Mouse (Mus musculus) layer of hippocampus, adult 9-11 months (tissue): Measurements from ENCODE around the gene Rtkn.

Source experiments
- DNase-seq: peaks from one replicate; pipeline ENCODE4 v3.0.0; 2022

The Rtkn gene

DNA sequence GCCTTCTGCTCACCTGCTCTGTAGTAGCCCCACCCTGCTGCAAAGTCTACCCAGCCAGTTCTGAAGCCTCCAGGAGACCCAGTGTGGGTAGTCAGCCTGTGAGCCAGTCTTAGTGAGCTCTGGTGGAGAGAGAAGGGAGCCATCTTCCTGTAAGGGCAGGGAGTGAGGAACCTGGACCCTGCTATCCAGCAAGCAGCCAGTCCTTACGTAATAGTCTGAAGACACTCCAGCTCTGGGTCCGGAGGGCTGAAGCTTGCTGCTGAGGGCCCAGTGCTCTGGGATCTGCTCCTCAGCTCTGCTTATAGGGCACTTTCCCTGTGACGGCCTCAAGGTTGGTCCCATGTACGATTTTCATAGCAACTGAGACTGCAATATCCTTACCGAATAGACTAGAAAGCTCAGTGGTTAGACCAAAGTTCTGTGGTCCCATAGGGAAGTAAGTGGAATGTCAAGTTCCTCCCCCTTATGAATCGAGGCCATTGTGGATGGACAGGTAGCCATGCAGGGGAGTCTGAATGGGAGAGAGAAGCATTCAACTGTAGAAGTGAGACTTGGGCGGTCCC lies at the start of gene Rtkn:
Rtkn (plus strand) TSS at position 513 of the 563 bp plus-strand sequence.
- no peak for DNase-seq

DNA sequence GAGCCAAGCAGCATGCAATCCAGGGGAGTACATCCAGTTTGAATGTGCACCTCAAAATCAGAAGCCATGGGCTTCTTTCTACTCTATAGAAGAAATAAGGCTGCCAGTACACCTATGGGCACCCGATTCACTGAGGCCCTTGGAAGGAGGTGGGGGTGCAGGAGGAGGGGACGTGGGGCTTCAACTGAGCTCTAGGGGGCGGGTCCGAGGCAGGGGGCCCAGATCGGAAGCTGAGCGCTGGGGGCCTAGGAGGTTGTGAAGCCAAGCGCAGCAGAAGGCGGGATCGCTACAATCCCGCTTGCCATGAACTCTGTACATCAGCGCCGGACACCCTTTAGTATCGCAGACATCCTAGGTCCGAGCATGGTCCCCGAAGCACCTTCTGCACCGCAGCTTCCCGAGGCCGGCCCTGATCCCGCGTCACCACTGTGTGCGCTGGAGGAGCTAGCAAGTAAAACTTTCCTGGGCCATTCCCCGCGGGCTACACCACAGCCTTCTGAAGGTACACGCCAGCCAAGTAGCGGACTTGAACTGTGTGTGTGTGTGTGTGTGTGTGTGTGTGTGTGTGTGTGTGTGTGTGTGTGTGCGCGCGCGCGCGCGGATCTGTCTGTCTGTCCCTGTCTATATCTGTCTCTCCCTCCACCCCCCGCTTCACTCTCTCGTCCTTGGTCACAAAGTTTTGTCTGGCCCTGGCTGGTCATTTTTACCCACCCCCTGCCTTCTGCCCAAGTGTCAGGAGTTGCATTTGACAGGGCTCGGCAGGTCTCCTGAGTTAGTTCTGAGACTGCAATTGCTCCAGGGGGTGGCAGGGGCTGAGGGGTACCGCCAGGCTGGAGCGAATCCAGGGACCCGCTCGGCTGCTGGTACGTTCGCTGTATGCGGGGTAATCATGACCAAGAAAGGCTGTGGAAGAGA lies 48.9 kb upstream of the Rtkn start, which contains the start of gene Lbx2:
Lbx2 (plus strand) TSS at position 247 of the 915 bp plus-strand sequence.
- DNase-seq: no peak

DNA sequence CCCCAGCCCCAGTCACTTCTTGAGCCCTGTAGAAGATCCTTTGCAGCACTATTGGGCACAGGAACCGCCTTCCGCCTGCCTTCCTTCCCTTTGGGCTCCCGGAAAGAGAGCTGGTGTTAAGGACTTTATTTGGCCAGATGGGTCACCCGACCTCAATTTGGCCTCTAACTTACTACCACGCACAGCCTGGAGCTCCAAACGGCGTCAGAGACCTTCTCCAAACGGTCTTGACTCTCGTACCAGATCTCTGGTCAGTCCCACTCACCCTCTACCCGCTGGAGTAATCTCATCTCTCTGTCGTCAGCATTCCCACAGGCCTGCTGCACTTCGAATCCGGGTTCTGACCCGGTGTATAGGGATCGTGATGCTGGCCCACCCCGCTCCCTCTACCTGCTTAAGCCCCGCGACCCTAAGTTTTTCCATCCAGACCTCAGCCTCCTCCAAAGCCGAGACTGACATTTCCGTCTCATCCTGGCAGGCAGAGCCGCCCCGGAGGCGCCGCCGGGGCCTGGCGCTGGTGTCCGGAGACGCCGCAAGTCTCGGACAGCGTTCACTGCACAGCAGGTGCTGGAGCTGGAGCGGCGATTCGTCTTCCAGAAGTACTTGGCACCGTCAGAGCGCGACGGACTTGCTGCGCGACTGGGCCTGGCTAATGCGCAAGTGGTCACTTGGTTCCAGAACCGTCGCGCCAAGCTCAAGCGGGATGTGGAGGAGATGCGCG lies 47.9 kb upstream of the Rtkn start:
- no peak for DNase-seq

DNA sequence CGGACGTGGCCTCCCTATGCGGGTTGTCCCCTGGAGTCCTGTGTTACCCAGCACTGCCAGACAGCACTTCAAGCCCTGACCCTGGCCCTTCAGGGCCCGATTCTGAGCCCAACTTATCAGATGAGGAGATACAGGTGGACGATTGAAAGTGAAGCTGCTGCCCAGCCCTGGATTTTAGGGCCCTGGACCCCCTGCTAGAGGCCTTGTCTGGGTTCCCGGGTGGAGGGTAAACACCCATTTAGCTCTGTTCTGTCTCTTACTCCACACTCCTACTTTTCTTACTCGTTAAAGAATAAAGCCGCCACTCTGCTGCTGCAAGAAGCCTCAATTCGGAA lies 47.4 kb upstream of the Rtkn start:
- no peak for DNase-seq

DNA sequence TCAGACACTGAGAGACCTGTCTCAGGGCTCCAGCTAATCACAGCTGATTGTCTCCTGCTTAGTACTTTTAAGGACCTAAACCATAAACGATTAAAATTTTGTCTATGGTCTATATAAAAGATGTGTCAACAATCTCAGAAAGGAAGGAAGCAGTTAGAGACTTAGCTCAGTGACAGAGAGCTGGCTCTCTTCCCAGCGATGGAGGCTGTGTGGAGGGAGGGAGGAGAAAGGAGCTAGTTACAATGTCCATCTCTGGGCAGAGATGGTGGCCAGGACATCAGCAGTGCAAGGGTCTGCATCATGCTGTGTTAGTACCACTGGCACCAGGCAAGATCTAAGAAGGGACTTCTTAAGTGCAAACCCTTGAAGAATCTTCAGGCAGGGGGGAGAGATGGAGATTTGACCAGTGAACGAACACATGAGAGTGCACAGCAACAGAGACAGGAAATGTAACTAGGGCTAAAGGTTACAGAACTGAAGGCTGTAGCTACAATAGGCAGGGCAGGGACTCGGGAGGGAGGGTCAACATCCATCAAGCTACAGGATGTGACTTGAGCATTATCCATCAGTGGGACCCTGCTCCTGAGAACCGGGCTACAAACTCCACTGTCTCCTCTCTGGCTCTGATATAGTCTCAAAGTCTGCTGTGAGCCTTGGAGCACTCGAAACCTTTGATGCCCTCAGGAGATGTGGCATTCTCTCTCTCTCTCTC lies 42.7 kb upstream of the Rtkn start:
- no peak for DNase-seq

DNA sequence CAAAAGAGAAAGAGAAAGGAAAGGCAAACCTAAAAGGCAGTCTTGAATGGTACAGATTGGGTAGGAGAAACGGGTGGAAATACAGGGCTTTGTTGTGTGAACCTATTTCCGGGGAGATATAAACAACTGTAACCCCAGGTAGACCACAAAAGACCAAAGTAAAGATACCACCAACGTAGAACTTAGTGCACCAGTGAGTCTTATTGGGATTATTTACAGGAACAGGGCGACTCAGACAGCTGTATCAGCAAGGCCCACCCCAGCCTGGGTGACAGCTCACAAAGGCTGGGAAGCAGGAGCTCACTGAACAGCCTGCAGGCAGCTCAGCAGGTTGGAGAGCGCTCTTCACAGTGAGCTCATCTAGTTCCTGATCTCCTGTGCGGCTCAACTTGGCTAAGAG lies 39.3 kb upstream of the Rtkn start:
- DNase-seq: no peak

DNA sequence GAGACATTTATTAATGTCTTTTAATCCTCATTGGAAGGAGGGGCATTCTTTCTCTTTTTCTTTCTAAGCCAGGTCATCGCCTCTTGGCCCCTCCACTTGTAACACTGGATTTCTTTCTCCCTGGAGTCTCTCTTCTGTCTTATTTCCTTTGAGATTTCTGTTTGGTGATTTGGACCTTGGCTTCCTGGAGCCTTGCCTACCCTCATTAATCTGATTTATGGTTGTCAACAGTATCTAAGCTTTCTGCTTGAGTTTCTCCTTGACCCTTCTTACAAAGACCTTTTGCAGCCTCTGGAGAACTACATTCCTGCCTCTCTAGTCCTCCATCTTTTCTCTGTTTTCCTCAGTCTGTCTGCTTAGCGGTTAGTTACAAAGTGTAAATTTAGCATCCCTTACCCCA lies 36.9 kb upstream of the Rtkn start:
- DNase-seq: no peak

DNA sequence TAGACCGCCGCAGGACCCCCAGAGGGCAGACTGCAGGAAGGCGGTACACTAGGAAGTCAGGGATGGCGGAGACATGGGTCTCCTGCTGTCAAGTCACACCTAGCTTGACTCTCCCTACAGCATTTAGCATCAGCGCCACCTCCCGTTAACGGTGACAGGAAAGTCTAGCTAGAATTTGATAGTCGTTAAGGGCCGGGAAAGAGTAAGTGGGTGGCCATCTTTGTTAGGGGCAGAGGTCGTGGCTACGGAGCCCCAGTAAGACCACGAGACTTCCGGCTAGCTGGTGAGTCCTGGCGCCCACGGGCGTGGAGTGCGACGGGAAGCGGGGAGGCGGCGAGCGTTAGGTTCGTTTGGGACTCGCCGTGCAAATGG lies 34.0 kb upstream of the Rtkn start, which contains the start of the genes Ccdc142 and Gm42688:
Ccdc142 (plus strand) TSS at position 286 of the 372 bp plus-strand sequence.
Gm42688 (plus strand) TSS at position 302 of the 372 bp plus-strand sequence.
- peak; percentile 93 for DNase-seq

DNA sequence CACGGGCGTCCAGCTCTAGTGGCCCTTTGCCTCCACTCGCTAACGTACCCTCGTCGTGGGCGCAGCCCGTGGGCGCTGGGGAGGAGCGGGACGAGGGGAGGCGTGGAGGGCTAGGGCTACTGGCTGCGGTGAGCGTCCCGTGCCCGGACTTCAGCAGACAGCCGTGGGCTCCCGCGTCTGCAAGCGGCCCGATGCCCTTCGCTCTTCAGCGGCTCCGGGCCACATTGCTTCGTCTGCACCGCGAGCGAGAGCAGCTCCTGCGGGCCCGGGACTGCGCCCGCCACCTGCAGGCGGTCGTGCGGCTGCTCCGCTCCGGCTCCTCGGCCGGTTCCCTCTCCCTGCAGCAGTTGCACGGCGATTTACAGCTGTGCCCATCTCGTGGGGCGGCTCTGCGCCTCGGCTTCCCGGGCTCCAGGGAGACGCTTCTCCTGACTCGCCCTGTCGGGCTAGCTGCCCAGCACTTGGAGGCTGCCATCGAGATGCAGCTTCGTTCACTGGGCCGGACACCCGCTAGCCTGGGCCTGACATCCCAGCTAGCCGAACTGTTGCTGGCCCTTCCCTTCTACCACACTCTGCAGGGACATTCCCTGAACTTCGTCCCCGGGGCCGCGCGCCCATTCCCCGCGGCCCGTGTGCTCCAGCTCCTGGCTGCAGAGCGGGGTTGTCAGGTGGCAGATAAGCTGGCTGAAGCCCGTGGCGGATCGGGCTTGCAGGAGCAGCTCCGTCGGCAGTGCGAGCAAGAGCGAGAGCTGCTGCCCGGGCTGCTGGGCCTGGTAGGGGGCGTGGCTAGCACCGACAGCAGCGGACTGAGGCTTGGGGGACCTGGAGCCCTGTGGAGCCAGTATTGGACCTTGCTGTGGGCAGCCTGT lies 33.3 kb upstream of the Rtkn start:
- DNase-seq: peak; percentile 62

DNA sequence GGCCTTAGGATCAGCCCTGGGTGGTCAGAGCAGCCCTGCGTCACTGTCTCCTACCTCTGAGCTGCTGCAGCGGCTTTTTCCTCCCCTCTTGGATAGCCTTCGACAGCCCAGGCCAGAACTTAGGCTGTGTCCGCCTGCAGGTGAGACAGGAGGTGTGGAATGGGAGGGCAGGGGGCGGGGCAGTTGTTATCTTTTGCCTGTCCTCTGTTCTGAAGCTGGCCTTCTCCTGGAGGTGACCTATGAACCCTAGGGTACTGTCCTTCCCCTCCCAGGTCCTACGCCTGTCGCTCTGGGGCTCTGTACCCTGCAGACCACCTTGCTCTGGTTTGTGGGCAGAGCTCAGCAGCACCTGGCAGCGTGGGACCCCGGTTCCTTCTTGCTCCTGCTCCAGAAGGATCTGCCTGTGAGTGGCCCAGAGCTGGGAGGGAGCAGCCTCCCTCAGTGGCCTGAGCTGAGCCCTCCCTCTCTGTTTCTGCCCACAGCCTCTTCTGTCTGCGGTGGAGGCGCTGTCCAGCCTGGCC lies 32.1 kb upstream of the Rtkn start:
- no peak for DNase-seq

DNA sequence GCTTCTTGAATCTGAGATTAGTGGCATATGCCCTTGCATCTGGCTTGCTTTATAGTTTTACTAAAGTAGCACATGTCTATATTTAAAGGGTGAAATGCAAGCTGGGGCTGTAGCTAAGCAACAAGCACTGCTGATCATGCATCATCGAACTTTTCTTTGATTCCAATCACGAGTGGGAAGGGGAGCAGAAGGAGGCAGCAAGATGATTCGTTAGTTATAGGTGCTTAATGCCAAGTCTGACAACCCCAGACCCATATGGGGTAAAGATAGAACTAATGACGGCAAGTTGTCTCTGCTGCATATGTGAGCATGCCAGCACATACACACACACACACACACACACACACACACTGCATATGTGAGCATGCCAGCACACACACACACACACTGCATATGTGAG lies 31.1 kb upstream of the Rtkn start:
- DNase-seq: peak; percentile 81

DNA sequence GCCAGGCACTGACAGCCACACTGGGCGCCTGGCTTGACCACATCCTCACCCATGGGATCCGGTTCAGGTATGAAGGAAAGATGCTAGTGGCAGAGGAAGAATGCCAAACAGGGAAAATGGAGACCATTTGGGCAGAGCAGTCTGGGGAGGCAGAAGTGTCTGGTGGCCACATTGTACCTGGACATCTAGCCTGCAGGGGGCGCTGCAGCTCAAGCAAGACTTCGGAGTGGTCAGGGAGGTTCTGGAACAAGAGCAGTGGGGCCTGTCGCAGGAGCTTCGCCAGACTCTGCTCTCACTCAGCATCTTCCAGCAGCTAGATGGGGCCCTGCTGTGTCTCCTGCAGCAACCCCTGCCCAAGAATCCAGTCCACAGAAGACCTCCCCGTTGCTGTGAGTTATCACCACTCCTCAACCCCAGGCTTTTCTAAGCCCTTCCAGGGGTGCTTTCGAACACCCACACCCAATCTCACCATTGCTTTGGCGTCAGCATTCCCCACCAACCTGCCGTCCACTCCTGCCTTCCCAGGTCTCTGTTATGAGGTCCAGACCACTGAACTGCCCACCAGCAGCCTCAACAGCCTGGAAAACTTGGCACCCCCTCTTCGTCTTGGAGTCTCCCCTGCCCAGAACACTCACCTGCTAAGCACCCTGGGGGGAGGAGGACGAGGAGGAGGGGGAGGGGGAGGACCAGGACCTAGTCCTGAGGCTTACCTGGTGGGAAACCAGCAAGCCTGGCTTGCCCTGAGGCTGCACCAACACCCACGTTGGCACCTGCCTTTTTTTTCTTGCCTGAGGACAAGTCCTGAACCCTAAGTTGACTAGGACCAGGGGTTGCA lies 27.5 kb upstream of the Rtkn start:
- DNase-seq: peak; percentile 53

DNA sequence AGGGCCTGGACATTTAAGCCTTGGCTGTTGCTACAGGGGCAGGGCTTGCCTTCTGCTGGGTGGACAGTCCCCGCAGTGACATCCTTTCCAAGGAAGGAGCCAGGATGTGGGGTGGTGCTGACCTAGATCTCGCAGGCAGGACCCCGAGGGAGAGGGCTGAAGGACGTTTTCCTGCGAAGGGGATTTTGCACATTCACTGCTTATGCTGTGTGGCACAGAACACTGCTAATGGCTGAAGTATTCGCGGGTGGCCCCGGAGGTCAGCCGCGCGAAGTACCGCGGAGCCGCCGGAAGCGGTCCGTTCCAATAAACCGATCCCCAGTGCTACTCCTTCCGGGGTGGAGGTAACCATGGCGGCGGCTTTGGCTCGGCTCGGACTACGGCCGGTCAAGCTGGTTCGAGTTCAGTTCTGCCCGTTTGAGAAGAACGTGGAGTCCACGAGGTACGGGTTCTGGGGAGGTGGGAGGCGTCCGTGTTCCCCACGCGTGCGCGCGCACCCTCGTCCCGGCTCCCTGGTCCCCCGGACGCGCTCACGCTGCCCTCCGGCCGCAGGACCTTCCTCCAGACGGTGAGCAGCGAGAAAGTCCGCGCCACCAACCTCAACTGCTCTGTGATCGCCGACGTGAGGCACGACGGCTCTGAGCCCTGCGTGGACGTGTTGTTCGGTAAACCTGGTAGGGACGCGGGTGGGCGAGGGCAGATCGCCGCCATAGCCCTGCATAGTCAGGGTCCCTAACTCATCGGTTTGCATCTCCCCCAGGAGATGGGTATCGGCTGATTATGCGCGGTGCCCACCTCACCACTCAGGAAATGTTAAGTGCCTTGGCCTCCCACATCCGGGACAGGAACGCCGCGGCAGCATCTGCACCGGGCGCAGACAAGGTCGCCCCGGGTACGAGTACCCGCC lies 26.2 kb upstream of the Rtkn start, which contains the start of gene Mrpl53:
Mrpl53 (plus strand) TSS at position 279 of the 907 bp plus-strand sequence.
- peak; percentile 72 for DNase-seq

DNA sequence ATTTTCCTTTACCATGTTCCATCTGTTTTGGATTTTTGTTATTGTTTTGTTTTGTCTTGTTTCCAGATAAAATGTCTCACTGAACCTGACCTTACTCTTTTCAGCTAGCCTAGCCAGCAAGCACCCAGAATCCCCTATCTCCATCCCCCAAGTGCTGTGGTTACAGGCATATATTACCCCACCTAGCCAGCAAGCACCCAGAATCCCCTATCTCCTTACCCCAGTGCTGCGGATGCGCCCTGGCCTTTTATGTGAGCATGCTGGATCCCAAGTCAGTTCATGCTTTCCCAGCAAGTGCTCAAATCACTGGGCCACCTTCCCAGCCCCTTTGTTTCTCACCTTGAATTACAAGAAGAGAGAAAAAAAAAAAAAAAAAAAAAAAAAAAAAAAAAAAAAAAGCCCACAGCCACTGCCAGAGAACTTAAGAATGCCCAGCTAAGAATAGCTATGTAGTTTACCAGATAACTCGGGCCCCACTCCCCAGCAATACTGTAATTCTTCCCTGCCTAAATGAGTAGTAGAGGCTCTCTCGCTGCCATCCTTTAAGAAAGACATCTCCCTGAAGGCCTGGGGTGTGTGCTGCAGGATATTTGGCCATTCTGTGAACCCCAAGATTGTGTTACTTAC lies 23.6 kb upstream of the Rtkn start:
- DNase-seq: no peak

DNA sequence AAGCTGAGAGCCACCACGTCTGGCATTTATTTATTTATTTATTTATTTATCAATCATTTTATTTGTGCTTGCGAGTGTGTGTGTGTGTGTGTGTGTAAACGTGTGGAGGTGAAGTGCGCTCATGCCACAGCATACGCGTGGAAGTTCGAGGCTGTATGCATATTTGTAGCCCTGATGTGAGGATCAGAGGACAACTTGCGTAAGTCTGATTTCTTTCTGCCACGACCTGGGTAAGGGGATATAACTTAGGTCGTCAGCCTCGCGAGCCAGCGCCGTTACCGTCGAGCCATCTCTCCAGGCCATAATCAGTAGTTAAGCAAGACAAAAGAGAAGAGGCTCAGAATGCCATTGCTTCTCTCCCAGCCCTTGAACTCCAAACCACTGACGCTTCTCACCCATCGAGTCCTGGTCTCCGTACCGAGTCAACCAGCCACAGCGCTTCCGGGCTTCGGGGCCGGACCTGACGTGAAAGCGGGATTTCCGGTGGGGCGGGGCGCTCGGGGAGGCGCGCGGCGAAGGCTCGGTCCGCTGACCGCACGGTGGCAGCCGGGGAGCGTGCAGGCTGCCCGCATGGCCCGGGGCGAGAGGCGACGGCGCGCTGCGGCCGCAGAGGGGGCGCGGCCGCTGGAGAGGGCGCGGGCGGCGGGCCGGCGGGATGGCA lies 20.1 kb upstream of the Rtkn start, which contains the start of gene Mogs:
Mogs (plus strand) TSS at position 486 of the 661 bp plus-strand sequence.
- DNase-seq: peak; percentile 91

DNA sequence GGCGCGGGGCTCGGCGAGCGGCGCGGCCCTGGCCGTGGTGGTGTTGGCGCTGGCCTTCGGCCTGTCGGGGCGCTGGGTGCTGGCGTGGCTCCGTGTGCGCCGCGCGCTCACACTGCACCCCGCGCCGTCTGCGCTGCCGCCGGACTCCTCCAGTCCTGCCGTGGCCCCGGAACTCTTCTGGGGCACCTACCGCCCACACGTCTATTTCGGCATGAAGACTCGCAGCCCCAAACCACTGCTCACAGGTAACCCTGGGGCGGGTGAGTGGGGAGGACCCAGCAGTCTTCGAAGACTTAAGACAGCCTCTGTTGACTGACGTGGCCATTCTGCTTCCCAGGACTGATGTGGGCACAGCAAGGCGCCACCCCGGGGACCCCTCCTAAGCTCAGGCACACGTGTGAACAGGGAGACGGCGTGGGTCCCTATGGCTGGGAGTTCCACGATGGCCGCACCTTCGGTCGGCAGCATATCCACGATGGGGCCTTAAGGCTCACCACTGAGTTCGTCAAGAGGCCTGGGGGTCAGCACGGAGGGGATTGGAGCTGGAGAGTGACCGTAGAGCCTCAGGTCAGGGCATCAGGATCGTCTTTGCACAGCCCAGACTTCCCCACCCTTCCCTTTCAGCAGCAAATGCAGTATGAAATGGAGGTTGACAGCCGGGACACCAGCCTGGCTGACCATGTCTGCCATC lies 19.4 kb upstream of the Rtkn start:
- peak; percentile 38 for DNase-seq

DNA sequence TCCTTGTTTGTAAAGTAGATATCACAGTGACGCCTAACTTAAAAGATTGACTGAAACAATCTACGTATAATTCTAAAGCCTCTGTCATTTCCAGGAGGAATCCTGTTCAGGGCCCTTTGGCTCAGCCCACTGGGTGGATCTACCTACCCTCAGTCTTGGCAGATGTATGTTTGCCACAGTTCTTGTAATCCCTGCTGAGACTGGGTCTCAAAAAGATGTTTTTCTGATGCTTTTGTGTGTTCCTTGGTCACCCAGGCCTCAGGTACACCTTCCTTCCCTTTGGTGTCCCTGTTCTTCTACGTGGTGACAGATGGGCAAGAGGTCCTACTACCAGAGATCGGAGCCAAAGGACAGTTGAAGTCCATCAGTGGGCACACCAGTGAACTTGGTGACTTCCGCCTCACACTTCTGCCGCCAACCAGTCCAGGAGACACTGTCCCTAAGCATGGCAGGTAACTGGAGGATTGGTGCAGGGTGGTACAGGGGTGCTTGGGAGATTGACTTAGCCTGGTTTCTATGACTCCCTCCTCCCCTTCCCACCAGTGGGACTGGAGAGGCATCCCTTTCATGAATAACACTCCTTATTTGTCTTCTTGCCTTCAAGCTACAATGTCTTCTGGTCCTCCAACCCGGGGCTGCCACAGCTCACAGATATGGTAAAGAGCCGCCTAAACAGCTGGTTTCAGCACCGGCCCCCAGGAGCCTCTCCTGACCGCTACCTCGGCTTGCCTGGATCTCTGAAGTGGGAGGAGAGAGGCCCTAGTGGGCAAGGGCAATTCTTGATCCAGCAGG lies 18.7 kb upstream of the Rtkn start:
- no peak for DNase-seq
